ENCODE assay signal across 23 mouse cellular contexts in the genomic region with DNA sequence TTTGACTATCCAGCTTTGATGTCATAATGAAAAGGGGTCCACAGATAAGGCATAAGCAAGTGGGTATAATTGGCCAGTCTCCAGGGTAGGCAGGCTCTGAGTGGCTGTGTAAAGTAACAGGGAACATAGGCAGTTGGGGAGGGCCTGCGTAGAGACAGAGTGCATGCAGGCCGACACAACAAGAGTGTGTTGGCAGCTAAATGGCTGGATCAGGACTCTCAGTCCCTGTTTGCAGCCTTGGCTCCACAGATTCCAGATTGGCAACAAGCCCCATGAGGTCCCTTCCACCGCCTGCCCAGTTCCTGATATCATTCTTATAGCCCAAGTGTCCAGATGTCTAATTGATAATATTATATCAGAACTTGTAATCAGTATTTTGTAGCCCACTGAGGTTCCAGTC. TPM values are rescaled to one million over a fixed set of nuclear protein-coding genes. Genes with fewer than 3 reads are reported as not detected.
DNase-seq lines count a peak whose midpoint lies in the region; ATAC-seq and TF ChIP-seq lines count a peak whose summit lies in the region.
"Had no signal": no experiment of that assay in that cellular context is flagged by ENCODE, and none has a peak within 500 bp of the region (broad histone marks: within the 10 kb centered on the region; RNA-seq: fewer than 3 reads in every experiment).

No protein-coding gene starts in this region.

- peak overlapping the region; percentile 34 for H3K4me3 ChIP-seq in layer of hippocampus, adult 2 months
- H3K4me3 ChIP-seq: embryonic facial prominence, embryonic 13.5 days; liver, embryonic 12.5 days; midbrain, embryonic 12.5 days had no signal

- H3K27ac ChIP-seq in layer of hippocampus, adult 2 months, result peak overlapping the region; percentile 61; the same call in 1 of the 2 replicates
- H3K27ac ChIP-seq: embryonic facial prominence, embryonic 13.5 days; hindbrain, embryonic 14.5 days; liver, embryonic 12.5 days; midbrain, embryonic 12.5 days had no signal

- peak; percentile 26 for DNase-seq in adrenal gland, postnatal 14 days
- no peak for DNase-seq in adrenal gland, postnatal 36 days
- peak; percentile 29 for DNase-seq in heart, adult 8-10 months (ENCODE audit: low spot score)
- no peak for DNase-seq in heart, postnatal 4 days
- DNase-seq in layer of hippocampus, adult 2 months (ENCODE audit: low spot score in 2 of 2), result no peak
- DNase-seq in layer of hippocampus, adult 18-20 months (ENCODE audit: low spot score in 2 of 2), result no peak
- DNase-seq: adrenal gland, postnatal 25 days; cerebellum, adult 9-10 months; gastrocnemius, postnatal 10 days; kidney, postnatal 14 days; layer of hippocampus, postnatal 36 days; left cerebral cortex, postnatal 4 days; liver, postnatal 0 days; lung, postnatal 36 days; retina, postnatal 1 day; right cerebral cortex, postnatal 14 days; thymus, postnatal 4 days had no signal

- ATAC-seq in megakaryocyte-erythroid progenitor cell, adult 5-6 weeks (replicated peaks; ENCODE audit: low FRiP score, low TSS enrichment, poor library complexity, severe bottlenecking), result 0 out of 2 replicates have a peak, but pooled peaks have one; percentile 14
- ATAC-seq: intestine, postnatal 0 days; liver, embryonic 12.5 days; liver, postnatal 0 days had no signal

- no peak for TF ChIP-seq CTCF in layer of hippocampus, adult 2 months (conservative IDR thresholded peaks at IDR 0.05)

RNA-seq across cellular contexts. Expression of a gene that starts 11.6 kb away (rescaled TPM):
- total RNA-seq in adrenal gland, postnatal 14 days (2021), result 1.1 and 1.2 TPM in 2 replicates
- 1 to 10 TPM in 1 of 2 experiments, under 1 TPM in 1; 0.56 to 1.1 TPM for total RNA-seq in adrenal gland, postnatal 36 days (2021)
- total RNA-seq in heart, adult 8-10 months (2022), result under 1 TPM; 0.32 to 0.87 (median 0.75) TPM
- total RNA-seq in heart, postnatal 4 days (2021), result 1 to 10 TPM in 1 of 2 experiments, under 1 TPM in 1; 0.93 to 1.4 TPM
- total RNA-seq in layer of hippocampus, adult 2 months (2021), result 10 to 100 TPM; 30.2 to 32.5 TPM
- 10 to 100 TPM; 26.4 to 30.5 TPM for total RNA-seq in layer of hippocampus, adult 18-20 months (2021)
- not detected in 2 replicates for total RNA-seq in megakaryocyte-erythroid progenitor cell, adult 5-6 weeks (2014; fragmentation: Nextera tagmentation)
- total RNA-seq in megakaryocyte-erythroid progenitor cell, adult 5-6 weeks (2017), result 0.15 TPM in 1 of 2 replicates, not detected in the other

Comparison
In these comparisons a context has a peak if more than half of its experiments do, and no peak if none do; other contexts are left out.
1. DNase-seq: peak in adrenal gland, postnatal 14 days (single experiment) and heart, adult 8-10 months (single experiment); none in adrenal gland, postnatal 36 days (0 of 2), heart, postnatal 4 days (single experiment), layer of hippocampus, adult 2 months (0 of 2) and layer of hippocampus, adult 18-20 months (0 of 2).
2. RNA of a gene that starts 11.6 kb away (total RNA-seq): 30.2 to 32.5 TPM in layer of hippocampus, adult 2 months and 26.4 to 30.5 TPM in layer of hippocampus, adult 18-20 months; 0.93 to 1.4 TPM in heart, postnatal 4 days, 1.1 to 1.2 TPM in adrenal gland, postnatal 14 days, 0.56 to 1.1 TPM in adrenal gland, postnatal 36 days, 0.32 to 0.87 TPM in heart, adult 8-10 months and 0.15 TPM in megakaryocyte-erythroid progenitor cell, adult 5-6 weeks; every median in the first group is over 10 times any median in the second.